Mouse (Mus musculus) layer of hippocampus, adult 2 months (tissue): ENCODE measurements around the gene Angptl2. TPM values are rescaled to one million over a fixed set of nuclear protein-coding genes. Genes with fewer than 3 reads are reported as not detected.
"Not testable (repeated sequence)": the region's sequence is repeated elsewhere in the genome, so short reads cannot be mapped to it uniquely, and the experiment has no call there.

ENCODE experiments used
- DNase-seq, 2 experiments: peaks; one replicate each; pipeline ENCODE4 v3.0.0; 2022; ENCODE audit warnings: low spot score in 2 of 2
- H3K27ac ChIP-seq: fragments of 200-600 bp; 2 replicates; pipeline ENCODE4 v1.8.1; 2022
- H3K4me3 ChIP-seq: fragments of 200-600 bp; 2 replicates; pipeline ENCODE4 v1.8.1; 2022; ENCODE audit warnings: mild to moderate bottlenecking
- CTCF ChIP-seq: fragments of 200-600 bp; conservative IDR thresholded peaks from 2 replicates; pipeline ENCODE4 v1.8.1; 2022; ENCODE audit warnings: antibody characterized with exemption, mild to moderate bottlenecking, moderate library complexity
- total RNA-seq, 2 experiments: library from RNA; stranded (reverse); gene quantifications; 2 replicates each; pipeline ENCODE4 v1.2.3; 2021

Angptl2 gene
- total RNA-seq, 2 experiments from 2014 or later, result 0.81 to 2.2 TPM

GRCm38 (mm10) chr2:33208134-33208533 lies 7.7 kb upstream of the Angptl2 start:
- TF ChIP-seq CTCF, result no peak
- Histone ChIP-seq H3K27ac (no peak overlapping the region), H3K4me3 (no peak overlapping the region)
- no peak for DNase-seq

GRCm38 (mm10) chr2:33210841-33211240 lies 5.0 kb upstream of the Angptl2 start:
- DNase-seq, result no peak
- no peak for TF ChIP-seq CTCF
- H3K4me3 ChIP-seq, result no peak overlapping the region
- H3K27ac ChIP-seq, result no peak overlapping the region

DNA sequence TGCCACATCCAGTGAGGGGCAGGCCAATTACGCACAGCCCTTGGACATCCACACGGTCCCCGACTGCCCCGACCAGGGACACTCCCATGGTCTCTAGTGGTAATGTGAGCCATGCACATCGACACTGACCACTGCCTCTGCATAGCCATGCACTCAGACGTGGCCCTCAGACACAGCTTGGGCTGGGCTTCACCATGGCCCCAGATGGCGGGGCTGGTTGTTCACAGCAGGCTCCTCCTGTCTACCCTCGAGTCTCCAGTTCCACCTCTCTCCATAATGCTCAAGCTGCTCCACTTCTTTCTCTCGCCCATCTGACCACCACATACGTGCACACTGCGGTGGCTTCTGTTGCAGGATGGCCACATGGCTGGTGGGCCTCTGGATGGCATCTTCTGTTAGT lies 4.6 kb upstream of the Angptl2 start:
- not testable (repeated sequence) for H3K27ac ChIP-seq, DNase-seq, H3K4me3 ChIP-seq

DNA sequence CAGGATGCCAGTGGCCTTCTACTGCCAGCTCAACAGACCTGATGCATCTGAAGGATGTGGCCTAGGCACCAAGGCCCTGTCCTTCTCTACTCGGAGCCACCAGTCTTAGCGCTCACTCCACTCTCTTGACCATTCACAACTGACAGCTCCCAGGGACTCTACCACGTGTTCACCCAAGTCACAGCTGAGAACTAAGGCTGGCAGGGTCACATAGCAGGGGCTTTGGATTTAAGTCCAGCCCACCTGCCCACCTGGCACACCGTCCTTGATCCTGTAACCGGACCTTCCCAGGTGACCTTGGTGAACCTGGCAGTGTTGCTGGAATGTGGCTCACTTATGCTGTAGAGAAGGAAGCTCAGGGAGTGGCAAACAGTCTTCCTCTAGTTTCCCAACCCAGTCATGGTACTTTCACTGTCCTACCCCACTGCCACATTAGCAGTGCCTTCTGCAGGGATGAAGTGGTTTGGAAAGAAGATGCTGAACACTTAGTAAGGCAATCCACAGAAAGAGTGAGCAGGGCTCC lies 631 bp upstream of the Angptl2 start:
- no peak for DNase-seq
- TF ChIP-seq CTCF, result no peak
- H3K27ac ChIP-seq, result peak overlapping the region; percentile 9; the same call in 1 of the 2 replicates
- no peak overlapping the region for H3K4me3 ChIP-seq

- DNase-seq, result no peak
- Histone ChIP-seq H3K27ac (peak overlapping the region; percentile 9; the same call in 1 of the 2 replicates), H3K4me3 (no peak overlapping the region)
- no peak for TF ChIP-seq CTCF
Measured at GRCm38 (mm10) chr2:33216645-33217424, 966 bp downstream of the Angptl2 start.

- Histone ChIP-seq H3K4me3 (no peak overlapping the region), H3K27ac (no peak overlapping the region)
- no peak for DNase-seq
- TF ChIP-seq CTCF, result no peak
Measured at GRCm38 (mm10) chr2:33217425-33217794, 1.5 kb downstream of the Angptl2 start.

- no peak for DNase-seq
- Histone ChIP-seq H3K4me3 (no peak overlapping the region), H3K27ac (no peak overlapping the region)
- TF ChIP-seq CTCF, result peak; percentile 79
Measured at GRCm38 (mm10) chr2:33218903-33219625, 3.2 kb downstream of the Angptl2 start.

- H3K27ac ChIP-seq, result peak overlapping the region; percentile 29; the same call in 1 of the 2 replicates
- no peak overlapping the region for H3K4me3 ChIP-seq
- no peak for TF ChIP-seq CTCF
- DNase-seq, result no peak
Measured at GRCm38 (mm10) chr2:33219637-33220036, 3.8 kb downstream of the Angptl2 start.

DNA sequence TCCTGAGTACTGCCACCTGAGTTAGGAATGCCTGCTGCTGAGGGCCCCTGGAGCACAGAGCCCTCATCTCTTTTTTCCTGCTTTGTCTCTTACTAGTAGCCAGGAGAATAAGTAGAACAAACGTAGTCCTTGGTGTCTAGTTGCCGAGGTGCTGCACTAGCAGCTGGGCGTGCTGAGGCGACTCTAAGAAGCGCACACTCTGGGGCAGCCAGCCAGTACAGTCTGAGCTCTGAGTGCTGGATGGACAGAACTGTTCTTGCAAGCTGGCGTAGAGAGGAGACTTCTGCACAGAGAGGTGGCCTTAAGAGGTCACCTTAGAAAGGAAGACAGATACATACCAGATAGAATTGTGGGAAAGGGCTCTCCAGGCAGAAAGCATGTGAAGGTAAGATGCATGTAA lies 4.4 kb downstream of the Angptl2 start:
- no peak for DNase-seq
- no peak overlapping the region for H3K4me3 ChIP-seq
- peak overlapping the region; percentile 29; the same call in 1 of the 2 replicates for H3K27ac ChIP-seq
- TF ChIP-seq CTCF, result no peak

GRCm38 (mm10) chr2:33220674-33221338 lies 4.9 kb downstream of the Angptl2 start:
- H3K4me3 ChIP-seq, result no peak overlapping the region
- no peak overlapping the region; the same call in 1 of the 2 replicates for H3K27ac ChIP-seq
- TF ChIP-seq CTCF, result no peak
- no peak for DNase-seq

DNA sequence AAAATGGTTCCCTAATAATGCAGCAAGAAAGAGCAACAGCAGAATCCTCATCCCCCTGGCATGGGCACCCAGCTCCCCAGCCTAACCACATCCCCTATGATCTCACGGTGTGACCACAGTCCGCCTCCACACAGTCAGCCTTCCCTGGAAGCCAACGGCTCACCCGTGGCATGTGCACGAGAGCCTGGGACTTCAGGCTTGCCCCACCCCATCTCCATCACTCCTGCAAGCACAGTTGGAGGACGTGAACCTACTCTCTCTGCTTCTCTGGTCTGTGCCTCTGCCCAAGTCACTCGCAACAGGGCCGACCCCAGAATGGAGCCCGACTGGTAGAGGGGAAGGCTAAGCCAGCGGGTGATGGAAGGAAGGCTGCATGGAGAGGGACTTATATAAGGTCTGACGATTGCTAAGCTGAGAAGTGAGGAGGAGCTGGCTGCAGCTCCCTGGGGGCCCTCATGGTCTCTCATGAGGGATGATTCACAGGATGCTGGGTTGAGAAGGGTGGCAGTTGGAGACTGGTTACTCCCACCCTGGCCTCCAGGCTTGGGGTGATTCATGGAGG lies 5.6 kb downstream of the Angptl2 start:
- Histone ChIP-seq H3K4me3 (no peak overlapping the region), H3K27ac (no peak overlapping the region)
- TF ChIP-seq CTCF, result no peak
- no peak for DNase-seq

DNA sequence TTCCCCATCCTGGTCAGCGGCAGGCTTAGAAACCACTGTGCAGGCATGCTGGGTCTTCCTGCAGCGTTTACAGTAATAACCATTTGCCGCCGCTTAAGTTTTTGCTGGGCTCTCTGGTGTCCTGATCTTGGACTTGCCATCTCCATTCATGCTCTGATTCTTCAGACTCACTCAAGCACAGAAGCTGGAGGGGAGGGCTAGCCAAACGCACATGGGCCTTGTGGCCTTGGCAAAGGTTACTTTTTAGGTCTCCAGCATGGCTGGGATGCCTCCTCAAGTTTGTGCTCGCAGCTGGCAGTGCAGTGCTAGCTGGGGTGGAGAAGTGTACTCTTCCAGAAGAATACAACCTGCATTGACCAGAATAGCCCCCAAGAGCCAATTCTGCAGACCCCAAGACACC lies 6.6 kb downstream of the Angptl2 start:
- H3K27ac ChIP-seq, result no peak overlapping the region
- no peak for DNase-seq
- H3K4me3 ChIP-seq, result no peak overlapping the region
- no peak for TF ChIP-seq CTCF
